Mouse (Mus musculus) liver, embryonic 14.5 days (tissue): Measurements from ENCODE around the gene Fermt3.

Experiments
- CTCF ChIP-seq: IDR thresholded peaks from 2 replicates; pipeline ENCODE4 v1.5.1; 2016; ENCODE audit warnings: antibody characterized with exemption, low read depth, control low read depth
- EP300 ChIP-seq: IDR thresholded peaks from 2 replicates; pipeline ENCODE4 v1.6.1; 2016; ENCODE audit warnings: antibody characterized with exemption, low read depth

DNA sequence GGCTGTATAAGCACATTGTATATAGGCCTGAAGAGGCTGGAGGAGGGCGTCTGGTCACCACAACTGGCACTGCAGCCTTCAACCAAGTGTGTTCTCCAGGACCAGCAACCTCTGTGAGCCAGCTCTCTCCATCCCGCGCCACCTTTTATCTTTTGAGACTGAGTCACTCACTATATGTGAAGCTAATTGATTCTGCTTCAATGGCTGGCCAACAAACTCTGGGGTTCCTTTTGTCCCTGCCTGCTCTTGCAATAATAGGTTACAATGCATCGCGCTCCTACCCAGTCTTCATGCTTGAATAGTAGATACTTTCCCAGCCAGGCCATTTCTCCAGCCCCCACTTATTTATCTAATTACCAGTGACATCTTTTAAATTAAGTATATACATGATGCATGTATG, 35.6 kb downstream of the Fermt3 start:
- TF ChIP-seq CTCF: no peak
- TF ChIP-seq EP300: no peak
